Mouse (Mus musculus) lung, postnatal 36 days (tissue): Measurements from ENCODE around the gene Vdr.

Experiments
- DNase-seq: peaks from one replicate; pipeline ENCODE4 v3.0.0; 2022; ENCODE audit warnings: mixed read lengths

Gene Vdr

DNA sequence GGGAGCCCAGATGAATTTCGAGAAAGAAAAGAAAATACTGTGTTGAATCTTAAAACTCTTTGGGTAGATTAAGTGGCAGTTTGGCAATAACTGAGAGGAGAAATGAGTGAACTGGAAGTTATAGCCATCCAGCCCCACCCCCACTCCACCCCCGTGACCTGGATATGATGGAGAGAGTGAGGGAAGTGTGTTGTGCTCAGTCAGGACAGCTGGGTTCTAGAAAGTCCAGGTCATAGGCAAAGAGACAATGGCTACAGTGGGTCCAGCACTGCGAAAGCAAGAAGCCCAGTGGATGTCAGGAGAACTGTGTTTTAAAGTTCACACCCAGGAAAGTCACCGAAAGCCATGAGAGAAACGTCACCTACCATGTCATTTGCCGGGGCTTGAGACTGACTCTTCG is 8.8 kb upstream of the Vdr start:
- DNase-seq, result no peak

DNA sequence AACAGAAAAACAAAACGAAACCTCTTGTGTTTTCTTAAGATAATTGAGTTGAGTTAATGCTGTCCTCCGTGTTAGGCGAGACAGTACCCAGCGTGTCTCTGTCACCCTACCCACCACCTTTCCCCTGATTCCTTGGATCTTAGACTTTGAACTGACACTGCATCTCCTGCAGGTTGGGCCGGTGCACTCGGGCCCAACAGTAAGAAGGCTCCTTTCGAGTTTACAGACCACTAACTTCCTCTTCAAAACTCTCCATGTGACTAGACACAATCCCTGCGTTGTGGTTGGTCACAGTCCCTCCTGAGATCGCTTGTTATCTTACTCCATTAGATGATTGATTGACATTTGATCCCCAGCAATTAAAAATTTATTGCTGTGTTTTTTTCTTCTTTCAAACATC is 7.6 kb upstream of the Vdr start:
- DNase-seq, result no peak

DNA sequence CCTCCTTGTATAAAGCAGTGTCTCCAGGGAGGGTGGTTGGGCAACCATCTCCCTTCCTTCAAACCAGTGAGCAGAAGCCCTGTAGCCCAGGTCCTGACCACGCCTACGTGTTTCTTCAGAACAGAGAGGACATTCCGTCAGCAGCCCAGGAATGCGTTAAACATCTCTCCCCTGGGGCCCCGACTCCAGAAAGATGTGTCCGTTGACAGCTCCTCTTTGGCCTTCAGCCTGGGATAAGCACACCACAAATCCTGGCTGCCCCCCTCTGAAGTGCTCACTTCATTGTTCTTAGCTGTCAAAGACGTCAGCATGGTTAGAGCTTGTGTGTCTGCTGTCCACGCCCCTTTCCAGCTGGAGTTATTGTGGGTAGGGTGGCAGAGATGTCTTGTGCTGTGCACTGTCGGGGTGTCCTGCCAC is 3.9 kb upstream of the Vdr start:
- peak; percentile 30 for DNase-seq

DNA sequence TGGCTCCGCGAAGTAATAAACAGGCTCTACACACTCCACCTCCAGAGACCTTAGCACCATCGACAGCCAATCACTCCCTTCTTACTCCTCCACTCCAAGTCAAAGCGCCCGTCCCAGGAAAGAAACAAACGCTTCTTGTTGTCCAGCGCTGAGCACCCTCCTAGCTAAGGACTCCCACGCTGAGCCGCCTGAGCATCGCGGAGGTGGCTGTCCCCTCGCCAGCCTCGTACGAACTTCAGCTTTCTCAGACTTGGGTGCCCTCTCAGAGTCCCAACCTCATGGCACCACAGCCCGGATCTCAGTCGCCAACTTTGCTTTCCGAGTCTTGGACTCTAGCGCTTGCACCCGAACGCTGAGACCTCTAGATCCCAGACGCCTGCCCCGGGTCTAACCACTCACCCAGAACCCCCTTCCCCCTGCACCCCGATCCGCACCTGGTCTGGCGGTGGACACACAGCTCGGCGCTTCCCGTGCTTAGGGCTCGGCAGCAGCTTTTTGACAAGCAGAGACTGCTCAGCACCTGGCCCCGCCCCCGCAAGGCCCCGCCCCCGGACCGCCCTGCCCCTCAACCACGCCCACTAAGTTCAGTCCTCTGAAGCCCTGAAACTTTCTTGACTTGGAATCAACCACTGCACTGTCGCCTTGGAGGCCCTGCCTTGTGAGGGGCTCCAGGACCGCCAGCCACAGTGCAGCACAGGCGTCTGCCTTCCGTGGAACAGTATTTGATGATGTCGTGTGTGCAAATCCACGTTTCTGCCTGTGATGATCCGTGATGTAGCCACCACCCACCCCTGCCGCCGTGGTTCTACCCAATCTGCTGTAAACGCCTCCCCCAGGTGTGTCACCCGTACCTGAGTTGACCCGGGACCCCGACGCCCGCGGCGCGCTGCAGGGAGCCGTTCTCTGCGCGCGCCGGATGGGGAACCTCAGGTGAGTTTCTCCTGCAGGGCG is 2.4 kb downstream of the Vdr start:
- peak; percentile 58 for DNase-seq

DNA sequence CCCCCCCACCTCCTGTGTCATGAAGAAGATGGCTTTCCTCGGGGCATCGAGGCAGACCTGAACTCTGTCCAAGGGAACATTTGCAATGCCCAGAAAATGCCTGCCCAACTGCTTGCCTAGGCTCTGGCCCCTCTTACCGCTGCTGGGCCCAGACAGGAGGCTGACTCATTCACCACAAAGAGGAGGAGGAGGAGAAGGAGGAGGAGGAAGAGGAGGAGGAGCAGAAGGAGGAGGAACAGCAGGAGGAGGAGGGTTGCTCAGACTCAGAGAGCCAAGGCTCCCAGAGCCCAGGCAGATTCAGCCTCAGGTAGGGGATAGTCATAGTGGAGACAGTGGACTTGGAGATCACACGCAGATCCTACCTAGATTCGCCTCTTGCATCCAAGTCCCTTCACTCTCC is 3.2 kb downstream of the Vdr start:
- DNase-seq, result peak; percentile 54

DNA sequence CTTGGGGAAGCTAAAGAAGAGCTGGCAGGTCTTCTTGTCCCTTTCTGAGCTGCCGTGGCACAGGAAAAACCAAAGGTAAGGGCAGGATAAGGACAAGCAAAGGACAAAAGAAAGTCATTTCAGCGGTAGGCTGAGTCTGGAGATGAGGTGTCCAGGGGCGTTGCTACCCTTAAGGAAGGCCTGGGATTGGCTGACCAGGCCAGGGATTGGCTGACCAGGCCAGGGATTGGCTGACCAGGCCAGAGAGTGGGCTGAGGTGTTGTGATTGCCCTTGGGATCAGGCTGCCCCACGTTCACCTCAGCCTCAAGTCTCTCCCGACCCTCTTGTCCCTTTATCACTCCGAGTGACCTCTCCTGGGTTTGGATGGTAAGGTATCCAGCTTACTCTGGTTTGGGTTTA is 5.1 kb downstream of the Vdr start:
- DNase-seq, result no peak

DNA sequence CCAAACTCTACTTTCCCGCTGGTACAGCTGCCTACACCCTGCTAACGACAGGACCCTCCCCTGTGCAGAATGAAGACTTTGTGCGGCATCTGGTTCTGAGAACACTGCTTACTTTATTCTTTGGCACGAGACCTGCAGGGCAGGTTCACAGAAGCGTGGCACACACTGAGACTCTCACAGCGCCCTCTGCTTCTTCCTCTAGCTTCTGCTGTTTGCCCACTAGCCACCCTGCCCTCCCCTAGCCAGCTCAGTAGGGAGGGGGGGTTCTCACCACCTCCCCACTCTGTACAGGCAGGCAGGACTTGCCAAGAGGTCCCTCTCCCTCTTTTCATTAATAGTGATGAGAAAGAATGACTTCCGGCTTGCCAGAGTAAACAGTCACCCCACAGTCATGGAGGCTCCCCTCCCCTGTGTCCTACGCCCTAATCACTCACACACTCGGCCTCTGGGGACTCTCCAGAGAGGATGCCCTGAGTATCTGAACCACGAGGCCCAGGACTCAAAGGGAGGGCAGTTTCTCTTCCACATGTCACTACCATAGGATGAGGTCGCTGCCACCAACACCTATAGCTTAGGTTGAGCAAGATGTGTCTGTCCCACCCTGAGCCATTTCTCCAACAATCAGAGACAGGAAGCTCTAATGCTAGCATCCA is 6.0 kb downstream of the Vdr start:
- DNase-seq, result no peak

DNA sequence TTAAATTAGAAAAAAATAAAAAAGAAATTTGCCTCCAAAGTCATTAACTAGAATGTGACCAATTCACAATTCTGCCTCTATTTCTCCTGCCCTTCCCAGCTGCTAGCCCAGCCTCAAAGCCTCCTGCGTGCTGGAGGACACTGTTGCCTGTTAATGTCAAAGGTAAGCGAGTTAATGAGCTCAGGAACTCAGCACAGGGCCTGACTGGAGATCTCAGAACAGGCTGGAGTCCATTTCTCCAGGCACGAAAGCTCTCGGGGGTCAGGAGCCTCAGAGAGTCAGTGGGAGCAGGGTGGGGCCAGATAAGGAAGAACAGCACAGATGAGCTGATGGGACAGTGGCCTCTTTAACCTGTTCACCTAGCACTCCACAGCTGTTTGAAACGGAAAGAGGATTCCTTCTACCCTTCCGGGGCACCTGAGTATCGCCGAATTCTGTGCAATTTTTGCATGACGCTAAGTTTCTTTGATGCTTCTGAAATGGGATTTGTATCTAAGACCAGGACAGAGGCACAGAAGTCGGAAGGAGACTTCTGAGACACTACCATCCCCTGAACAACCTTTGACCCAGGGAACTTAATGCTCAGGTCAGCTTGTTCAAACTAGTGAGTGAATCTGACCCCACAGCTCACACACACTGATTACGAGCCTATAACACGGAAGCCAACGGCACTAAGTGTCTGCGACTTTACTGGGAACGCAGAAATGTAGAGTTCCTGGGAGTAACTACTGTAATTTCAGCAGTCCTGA is 7.0 kb downstream of the Vdr start:
- DNase-seq, result no peak

DNA sequence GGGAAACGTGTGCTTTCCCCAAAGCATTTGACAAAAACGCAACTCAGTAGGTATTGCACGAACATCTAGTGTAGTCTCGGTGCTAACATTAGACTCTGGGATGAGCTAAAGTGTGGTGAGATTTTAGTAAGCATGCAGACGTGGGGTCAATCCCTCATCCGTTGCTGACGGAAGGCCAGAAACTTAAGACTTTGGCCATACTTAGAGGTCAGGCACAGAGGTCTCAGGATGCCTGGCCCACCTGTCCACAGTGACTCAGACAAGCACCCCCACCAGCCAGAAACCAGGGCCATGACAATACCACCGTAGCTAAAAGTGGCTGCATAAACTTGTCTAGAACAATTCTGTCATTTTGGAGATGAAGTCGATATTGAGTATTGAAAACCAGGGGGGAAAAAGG is 9.4 kb downstream of the Vdr start:
- no peak for DNase-seq

DNA sequence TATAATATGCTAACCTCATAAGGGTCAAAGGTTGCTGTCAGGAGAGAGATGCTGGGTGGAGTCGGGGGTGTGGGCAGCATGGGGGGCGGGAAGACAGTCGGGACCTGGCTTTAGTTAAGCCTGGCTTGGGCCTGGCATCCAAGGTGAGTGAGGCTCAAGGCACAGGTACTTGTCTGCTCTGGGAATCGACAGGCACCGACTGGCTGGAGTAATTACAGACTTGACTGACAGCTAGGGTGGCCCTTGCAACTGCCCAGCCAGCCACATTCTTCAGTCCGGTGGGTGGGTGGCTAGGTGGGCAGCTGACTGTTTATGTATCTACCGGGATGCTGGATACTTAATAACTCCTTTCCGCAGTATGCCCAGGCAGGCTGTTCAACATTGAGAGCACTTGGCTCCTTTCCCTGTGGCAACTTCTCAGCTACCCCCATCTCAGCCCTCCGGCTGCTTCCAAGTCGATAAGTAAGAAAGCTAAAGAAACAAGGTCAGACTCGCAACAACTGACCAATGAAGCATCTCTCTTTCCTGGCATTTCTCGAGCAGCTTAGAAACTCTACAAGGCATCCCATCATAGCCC is 10.0 kb downstream of the Vdr start:
- DNase-seq, result no peak

DNA sequence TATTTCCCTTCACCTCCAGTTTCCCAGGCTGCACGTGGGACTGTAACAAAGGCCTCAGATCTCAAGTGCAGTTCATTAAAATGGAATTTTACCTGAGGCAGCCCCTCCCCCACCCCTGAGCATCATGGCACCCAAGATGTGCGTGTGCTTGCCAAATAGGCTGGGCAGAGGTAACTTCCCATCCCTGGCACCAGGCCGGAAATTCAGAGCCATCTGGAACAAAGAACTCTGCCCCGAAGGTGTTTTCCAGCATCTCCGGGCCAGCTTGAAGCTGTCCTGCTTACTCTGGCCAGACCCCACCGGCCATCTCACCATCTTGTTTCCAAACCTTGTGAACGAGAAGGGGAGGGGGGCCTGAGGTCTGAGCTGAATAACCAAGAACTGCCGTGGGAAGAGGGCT is 10.7 kb downstream of the Vdr start:
- DNase-seq, result no peak

DNA sequence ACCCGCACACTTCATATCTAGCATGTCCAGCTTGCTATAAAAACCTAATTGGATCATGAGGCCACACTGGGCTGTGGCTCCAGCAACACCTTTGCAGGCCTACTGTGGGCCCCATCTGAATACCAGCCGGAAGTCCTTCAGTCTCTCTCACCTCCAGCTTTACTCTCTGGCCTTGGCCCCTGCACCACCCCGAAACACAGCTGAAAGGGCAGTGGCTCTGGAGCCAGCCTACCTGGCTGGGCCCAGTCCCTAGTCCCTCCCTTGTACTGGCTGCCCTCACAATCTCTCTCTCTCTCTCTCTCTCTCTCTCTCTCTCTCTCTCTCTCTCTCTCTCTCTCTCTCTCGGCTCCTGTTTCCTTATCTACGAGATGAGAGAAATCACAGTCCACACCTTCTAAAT is 11.6 kb downstream of the Vdr start:
- no peak for DNase-seq

DNA sequence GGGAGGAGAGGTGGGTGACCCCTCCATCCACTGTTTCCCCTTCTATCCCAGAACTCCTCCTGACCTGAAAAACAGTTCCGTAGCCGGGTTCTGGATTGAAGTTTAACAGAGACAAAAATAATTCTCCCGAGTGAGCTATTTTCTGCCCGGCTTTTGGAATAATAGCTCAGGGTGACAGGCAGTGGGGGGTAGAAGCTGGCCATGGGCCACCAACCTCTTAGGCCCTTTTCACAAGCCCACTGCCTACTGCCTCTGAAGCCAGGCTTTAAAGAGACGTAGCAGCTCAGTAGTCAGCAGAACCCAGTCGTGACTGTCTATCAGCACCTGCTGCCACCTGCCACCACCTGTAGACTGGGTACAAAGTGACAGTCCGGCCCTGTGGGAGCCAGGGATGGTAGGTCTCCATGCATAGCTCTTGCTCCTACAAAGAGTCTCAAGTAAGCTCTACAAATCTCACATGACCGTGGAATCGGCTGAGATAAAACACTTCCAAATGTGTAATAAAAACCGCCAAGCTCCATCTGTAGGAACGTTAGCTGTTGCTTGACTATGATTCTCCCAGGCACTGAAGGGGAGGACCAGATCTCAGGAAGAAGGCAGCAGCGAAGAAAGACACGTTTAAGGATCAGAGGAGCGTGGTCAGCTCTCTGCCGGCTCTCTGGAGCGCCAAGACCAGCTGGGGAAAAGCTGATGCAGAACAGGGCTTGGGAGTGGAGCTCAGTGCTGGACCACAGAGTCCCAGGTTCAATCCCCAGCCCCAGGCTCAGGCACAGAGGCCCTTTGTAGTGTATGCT is 13.4 kb downstream of the Vdr start:
- DNase-seq, result no peak

DNA sequence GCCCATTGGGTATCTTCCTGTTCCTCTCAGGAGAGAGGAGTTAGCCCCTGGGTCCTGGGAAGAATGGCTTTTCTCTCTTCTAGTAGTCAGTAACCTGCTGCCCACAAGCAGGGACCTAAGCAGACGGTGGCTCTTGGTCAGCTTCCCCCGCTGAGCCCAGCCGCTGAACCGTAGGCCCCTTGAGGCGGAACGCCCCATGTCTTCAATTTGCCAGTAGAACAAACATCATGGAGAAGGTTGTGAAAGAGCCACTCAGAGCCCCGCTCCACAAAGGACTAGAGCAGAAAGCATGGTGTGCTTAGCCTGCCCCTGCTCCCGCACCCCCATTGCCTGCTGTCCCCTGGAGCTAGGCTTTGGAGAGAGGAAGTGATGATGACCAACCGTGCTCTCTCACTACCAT is 14.1 kb downstream of the Vdr start:
- DNase-seq, result peak; percentile 71

DNA sequence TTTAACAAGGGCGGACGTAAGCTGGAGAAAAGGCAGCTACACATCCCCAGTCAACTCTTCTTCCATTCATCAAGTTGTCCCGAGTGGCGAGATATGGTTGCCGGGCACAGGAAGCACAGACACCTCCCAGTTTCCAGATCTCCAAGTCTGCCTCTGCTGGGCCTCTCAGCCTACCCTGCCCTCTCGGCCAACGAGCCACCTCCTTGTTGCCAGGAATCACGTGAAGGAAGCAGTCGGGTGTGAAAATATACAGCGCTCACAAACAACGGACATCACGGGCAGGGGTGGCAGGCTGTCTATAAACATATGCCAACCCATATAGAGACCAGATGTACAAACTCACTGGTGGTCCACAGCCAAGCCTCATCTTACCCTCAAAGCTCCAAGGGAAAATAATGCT is 14.6 kb downstream of the Vdr start:
- no peak for DNase-seq

DNA sequence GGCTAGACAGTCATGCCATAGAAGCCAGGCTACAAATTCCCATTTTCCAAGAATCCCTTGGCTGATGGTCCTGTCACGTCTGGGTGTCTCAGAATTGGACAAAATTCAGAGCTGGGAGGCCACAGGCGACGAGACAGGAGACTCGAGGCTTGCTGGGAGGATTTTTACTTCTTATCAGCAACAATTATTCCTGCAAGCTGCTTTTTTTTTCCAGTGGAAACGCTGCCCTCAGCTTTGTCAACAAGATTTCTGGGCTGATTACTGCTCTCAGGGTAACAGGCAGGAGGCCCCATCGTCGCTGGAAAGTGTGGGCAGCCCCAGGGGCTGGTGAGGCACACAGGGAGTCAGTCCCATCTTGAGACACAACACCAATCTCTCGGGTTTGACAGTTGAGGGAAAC is 17.9 kb downstream of the Vdr start:
- no peak for DNase-seq

DNA sequence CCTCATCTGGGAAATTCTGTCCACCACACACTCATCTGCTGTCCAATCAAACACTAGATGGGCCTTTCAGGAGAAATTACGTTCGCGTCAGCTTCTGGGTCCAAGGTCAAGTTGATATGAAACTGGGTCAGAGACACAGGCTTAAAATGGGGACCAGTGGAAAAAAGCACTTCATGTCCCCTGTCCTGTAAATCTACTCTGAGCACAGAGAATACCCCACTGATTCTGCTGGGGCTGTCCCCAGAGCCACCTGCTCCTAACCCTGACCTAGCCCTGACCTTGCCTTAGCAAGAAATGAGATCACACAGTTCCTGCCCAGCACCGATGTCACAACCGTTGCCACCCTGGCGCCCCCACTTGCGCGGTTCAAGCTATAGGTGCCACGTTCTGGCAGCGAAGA is 20.0 kb downstream of the Vdr start:
- DNase-seq, result no peak

DNA sequence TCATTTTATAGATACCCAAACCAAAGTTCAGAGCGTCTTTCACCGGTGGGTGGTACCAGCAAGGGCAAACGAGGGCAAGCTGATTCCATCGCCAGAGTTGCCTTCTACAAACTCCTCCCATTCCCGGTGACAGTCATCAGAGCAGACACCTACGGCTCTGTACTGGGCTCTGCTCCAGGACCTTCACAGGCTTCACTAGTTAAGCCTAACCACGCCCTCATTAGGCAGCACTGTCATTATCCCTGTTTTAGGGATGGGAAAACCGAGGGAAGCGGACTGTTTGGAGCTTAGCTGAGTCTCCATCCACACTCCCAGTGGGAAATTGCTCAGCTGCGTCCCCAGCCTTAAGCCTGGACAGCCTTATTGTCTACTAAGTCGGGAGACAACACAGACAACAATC is 20.4 kb downstream of the Vdr start:
- no peak for DNase-seq

DNA sequence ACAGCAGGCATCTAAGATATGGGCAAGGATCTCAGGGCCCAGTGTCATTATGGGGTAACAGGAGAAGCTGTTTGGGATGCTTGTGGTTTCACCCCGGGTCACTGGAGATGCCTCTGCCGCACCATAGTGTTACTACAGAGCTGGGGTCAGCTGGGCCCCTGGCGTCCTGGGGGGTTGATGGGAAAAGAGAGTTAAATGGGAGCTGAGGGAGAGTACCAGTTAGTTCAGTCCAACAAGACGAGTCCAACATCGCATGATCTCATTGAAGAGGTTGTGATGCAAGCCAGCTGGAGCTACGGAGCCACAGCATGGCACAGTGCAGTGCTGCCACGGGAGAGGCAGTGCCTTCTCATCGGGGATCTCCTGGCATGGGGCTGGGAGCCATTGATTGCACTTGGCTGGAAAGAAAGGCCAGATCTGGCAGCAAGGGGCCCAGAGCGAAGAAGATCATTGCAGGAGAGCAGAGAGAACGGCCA is 22.9 kb downstream of the Vdr start:
- no peak for DNase-seq

DNA sequence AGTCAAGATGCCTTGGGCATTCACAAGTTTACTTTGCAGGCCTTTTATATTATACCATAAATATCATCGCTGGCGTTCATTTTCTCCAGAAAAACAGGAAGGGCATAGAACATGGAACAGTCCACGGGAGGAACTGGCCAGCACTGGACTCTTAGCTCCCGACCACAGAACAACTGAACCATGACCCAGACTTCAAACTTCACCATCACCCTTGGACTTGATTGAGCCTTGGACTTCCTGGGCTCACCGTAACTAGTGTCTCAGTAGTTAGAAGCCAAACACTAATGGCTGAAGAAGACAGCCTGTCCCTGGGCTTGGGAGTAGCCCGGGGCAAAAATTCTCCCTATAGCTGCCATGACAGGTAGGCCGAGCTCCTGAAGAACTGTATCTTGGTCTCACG is 29.0 kb downstream of the Vdr start:
- DNase-seq, result no peak

DNA sequence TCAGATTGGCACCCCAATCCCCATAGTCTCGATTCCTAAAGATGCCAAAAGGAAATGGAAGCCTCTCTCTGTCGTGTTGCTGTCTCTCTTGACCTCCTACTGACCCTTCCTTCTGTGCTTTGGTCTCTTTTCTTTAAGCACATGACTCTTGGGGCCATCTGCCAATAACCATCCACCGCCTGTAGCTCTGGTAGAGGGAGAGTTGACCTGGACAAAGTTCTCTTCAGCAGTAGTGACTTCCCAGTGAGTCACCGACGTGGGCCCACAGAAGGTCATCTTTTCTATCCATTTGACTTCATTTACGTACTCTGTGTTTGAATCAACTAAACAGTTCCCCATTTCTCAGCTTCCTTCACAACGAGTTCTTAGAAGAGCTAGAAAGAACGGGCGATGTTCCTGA is 30.0 kb downstream of the Vdr start:
- peak; percentile 21 for DNase-seq

DNA sequence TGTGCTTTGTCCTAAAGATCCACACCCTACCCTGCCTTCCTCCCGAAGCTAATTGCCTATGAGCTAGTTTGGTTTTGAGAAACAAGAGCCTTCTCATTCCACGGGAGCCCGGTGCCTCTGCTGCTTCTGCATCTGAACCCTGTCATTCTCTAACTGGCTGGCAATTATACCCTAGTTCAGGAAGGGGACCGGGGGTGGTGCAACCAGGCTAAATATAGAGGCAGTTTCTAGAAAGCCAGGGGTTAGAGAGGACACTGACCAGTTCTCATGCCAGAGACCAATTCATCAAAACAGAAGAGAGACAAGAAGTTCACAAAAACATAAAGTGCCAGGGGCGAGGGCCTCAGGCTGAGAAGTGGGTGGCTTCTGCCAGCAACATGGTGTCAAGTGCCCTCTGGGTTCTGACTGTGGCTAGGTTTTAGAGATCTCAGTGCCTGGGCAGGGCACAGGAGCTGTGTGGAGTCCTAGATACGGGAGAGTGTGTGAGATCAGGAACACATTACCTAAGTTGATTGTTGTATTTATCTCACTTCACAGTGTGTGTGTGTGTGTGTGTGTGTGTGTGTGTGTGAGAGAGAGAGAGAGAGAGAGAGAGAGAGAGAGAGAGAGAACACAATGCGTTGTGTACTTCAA is 31.6 kb downstream of the Vdr start:
- peak; percentile 17 for DNase-seq
